Mouse (Mus musculus): ENCODE measurements at regions not wholly inside any gene's neighbourhood (a gene's known extent, or its start where the extent isn't known, plus 50 kb on each side); places are given as distances from the start of the nearest gene placed in this dataset.

DNA sequence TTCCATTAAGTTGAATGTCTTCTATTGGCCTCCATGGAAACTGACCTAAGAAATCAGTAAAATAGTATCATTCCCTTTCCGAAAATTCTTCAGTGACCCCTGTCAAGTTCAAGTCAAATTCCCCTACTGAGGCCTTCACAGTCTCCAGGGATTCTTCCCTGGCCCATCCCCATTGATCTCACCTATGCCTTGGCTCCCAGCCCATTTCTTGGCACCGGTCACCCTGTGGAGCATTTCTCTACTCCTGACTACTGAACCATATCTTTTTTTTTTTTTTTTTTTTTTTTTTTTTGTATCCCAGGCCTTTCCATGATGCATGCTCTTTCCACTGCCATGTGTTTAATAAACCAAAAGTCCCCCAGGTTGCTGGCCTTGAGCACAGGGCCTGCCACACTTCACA lies 124.8 kb upstream of the Zmiz1 start:
- H3K36me3 ChIP-seq (ENCODE audit: control insufficient read depth, insufficient read depth, low read length): no peaks in the 10 kb centered on the region
- DNase-seq (ENCODE audit: low spot score) (no peak), ATAC-seq (ENCODE audit: insufficient number of reproducible peaks, low FRiP score, low TSS enrichment, low read depth) (no peak)
- H3K4me3 ChIP-seq (ENCODE audit: low read depth, low read length): no peak overlapping the region
- peaks cover 14% of the 10 kb centered on the region for H3K4me1 ChIP-seq (ENCODE audit: control insufficient read depth, insufficient read depth, low read length)
- no peaks in the 10 kb centered on the region for H3K9me3 ChIP-seq (ENCODE audit: control insufficient read depth, low read length)
- H3K27me3 ChIP-seq (ENCODE audit: control insufficient read depth, insufficient read depth, low read length): no peaks in the 10 kb centered on the region
- WGBS: 96% methylated on average over 2 of the region's 2 CpGs
- H3K9ac ChIP-seq (ENCODE audit: low read length): no peak overlapping the region
- H3K4me2 ChIP-seq (ENCODE audit: low read depth, severe bottlenecking): no peak overlapping the region
- no peak overlapping the region for H3K27ac ChIP-seq (replicated peaks; ENCODE audit: low read depth, low read length)

DNA sequence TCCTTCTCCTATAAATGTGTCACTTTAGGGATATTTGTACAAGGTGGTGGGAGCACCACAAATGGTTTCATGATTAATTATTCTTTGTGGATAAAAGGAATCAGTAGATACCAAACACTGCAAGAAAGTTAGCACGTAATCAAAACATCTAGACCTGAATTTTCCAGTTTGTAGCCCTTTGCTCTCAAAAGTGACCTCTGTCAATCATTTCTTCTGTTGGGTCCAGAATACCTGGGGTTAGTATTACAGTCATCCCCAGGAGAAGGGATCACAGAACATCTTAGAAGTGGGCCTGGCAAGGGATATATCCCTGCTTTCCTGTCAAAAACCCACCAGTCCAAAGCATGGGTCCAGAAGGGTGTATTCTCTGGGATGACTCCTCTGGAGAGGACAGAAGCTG lies 122.1 kb upstream of the Zmiz1 start:
- H3K9me3 ChIP-seq (ENCODE audit: control insufficient read depth, low read length): no peaks in the 10 kb centered on the region
- no peak overlapping the region for H3K9ac ChIP-seq (ENCODE audit: low read length)
- no peaks in the 10 kb centered on the region for H3K27me3 ChIP-seq (ENCODE audit: control insufficient read depth, insufficient read depth, low read length)
- H3K36me3 ChIP-seq (ENCODE audit: control insufficient read depth, insufficient read depth, low read length): no peaks in the 10 kb centered on the region
- no peak overlapping the region for H3K27ac ChIP-seq (replicated peaks; ENCODE audit: low read depth, low read length)
- H3K4me2 ChIP-seq (ENCODE audit: low read depth, severe bottlenecking): no peak overlapping the region
- peaks cover 24% of the 10 kb centered on the region for H3K4me1 ChIP-seq (ENCODE audit: control insufficient read depth, insufficient read depth, low read length)
- no peak for DNase-seq (ENCODE audit: low spot score)
- no peak for ATAC-seq (ENCODE audit: insufficient number of reproducible peaks, low FRiP score, low TSS enrichment, low read depth)
- WGBS: 88% methylated on average over 1 of the region's 1 CpGs
- no peak overlapping the region for H3K4me3 ChIP-seq (ENCODE audit: low read depth, low read length)

DNA sequence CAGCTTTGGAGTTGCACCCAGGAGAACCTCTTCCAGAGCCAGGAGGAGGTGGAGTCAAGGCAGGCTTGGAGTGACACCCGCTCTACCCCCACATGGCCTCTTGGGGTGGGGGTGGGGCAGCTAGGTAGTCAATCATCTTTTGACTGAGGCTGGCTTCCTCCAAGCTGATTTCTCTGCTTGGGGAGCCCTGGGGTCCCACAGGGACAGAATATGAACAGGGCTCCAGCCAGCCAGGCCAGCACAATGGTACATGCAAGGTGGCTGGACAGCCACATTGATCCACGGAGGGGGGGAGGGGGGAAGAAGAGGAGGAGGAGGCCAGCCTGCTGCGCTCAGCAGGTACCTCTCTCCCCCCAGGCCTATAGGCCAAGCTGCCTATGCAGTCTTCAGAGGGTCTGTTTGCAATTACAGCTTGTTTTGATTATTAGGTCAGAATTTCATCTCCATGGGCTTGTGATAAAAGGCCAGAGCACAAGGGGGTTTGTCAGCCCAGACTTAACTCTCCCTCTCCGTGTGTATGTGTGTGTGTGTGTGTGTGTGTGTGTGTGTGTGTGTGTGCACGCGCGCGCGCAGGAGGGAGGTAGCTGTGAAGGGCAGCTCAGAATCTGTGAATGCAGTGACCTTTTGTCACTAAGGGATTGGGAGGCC lies 120.5 kb upstream of the Zmiz1 start:
- ATAC-seq (ENCODE audit: insufficient number of reproducible peaks, low FRiP score, low TSS enrichment, low read depth) (peak; percentile 69; the same call in 1 of the 2 replicates), DNase-seq (ENCODE audit: low spot score) (peak; percentile 54)
- WGBS: 33% methylated on average over 9 of the region's 9 CpGs
- Histone ChIP-seq H3K9ac (ENCODE audit: low read length) (no peak overlapping the region), H3K36me3 (ENCODE audit: control insufficient read depth, insufficient read depth, low read length) (no peaks in the 10 kb centered on the region), H3K4me3 (ENCODE audit: low read depth, low read length) (no peak overlapping the region), H3K4me2 (ENCODE audit: low read depth, severe bottlenecking) (no peak overlapping the region), H3K27ac (replicated peaks; ENCODE audit: low read depth, low read length) (0 out of 2 replicates have a peak overlapping the region, but pooled peaks have one; percentile 58), H3K9me3 (ENCODE audit: control insufficient read depth, low read length) (no peaks in the 10 kb centered on the region), H3K4me1 (ENCODE audit: control insufficient read depth, insufficient read depth, low read length) (peaks cover 32% of the 10 kb centered on the region), H3K27me3 (ENCODE audit: control insufficient read depth, insufficient read depth, low read length) (no peaks in the 10 kb centered on the region)

DNA sequence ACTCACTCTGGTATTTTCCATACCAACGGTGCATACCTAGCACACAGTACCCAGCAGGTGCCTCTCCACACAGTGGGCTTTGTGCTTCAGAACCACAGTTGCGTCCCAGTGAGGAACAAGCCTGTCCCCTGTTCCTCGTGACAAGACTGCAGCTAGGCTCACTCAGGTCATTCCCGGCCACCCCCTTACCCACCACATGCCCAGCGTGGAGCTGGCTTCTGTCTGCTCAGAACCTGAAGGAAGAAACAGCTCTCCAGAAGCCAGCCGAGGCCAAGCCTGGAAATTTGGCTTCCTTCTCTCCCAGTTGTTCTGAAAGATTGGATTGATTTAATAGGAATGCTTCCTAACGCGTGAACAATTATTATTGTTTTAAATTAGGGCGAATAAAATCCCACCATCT lies 118.1 kb upstream of the Zmiz1 start:
- Histone ChIP-seq H3K9ac (ENCODE audit: low read length) (no peak overlapping the region), H3K27me3 (ENCODE audit: control insufficient read depth, insufficient read depth, low read length) (no peaks in the 10 kb centered on the region), H3K4me3 (ENCODE audit: low read depth, low read length) (no peak overlapping the region), H3K4me2 (ENCODE audit: low read depth, severe bottlenecking) (no peak overlapping the region), H3K27ac (replicated peaks; ENCODE audit: low read depth, low read length) (no peak overlapping the region), H3K9me3 (ENCODE audit: control insufficient read depth, low read length) (no peaks in the 10 kb centered on the region), H3K36me3 (ENCODE audit: control insufficient read depth, insufficient read depth, low read length) (no peaks in the 10 kb centered on the region), H3K4me1 (ENCODE audit: control insufficient read depth, insufficient read depth, low read length) (peaks cover 39% of the 10 kb centered on the region)
- 86% methylated on average over 9 of the region's 9 CpGs for WGBS
- no peak for DNase-seq (ENCODE audit: low spot score)
- no peak for ATAC-seq (ENCODE audit: insufficient number of reproducible peaks, low FRiP score, low TSS enrichment, low read depth)

DNA sequence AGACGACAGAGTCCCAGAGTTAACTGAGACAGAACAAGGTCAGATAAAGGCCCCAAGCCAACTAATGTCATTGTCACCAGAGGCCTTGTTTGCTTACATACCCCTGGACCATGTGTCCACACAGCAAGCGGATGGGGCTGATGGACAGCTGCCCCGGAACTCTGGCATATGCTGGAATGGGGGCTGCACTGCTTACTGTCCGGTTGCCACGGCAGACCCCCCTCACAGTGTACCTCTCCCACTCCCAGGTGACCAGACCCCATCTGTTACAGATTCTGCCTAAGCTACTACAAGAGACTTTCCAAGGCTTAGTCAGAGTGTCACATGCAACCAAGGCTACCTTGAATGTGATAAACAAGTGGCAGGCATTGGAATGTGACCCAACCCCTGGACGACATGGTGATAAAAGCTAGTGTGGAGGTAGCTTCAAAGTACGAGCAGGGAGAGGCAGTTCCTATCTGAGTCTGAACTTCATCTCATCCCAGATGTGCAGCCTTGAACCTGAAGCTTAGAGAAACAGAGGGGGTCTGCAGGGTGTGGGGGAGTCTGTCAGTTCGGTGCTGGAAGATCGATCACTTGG lies 117.0 kb upstream of the Zmiz1 start:
- peaks cover 39% of the 10 kb centered on the region for H3K4me1 ChIP-seq (ENCODE audit: control insufficient read depth, insufficient read depth, low read length)
- H3K27me3 ChIP-seq (ENCODE audit: control insufficient read depth, insufficient read depth, low read length): no peaks in the 10 kb centered on the region
- no peak overlapping the region for H3K9ac ChIP-seq (ENCODE audit: low read length)
- no peak overlapping the region for H3K4me2 ChIP-seq (ENCODE audit: low read depth, severe bottlenecking)
- no peak overlapping the region for H3K4me3 ChIP-seq (ENCODE audit: low read depth, low read length)
- DNase-seq (ENCODE audit: low spot score) (no peak), ATAC-seq (ENCODE audit: insufficient number of reproducible peaks, low FRiP score, low TSS enrichment, low read depth) (no peak)
- no peaks in the 10 kb centered on the region for H3K36me3 ChIP-seq (ENCODE audit: control insufficient read depth, insufficient read depth, low read length)
- WGBS: 58% methylated on average over 9 of the region's 9 CpGs
- no peaks in the 10 kb centered on the region for H3K9me3 ChIP-seq (ENCODE audit: control insufficient read depth, low read length)
- no peak overlapping the region for H3K27ac ChIP-seq (replicated peaks; ENCODE audit: low read depth, low read length)

DNA sequence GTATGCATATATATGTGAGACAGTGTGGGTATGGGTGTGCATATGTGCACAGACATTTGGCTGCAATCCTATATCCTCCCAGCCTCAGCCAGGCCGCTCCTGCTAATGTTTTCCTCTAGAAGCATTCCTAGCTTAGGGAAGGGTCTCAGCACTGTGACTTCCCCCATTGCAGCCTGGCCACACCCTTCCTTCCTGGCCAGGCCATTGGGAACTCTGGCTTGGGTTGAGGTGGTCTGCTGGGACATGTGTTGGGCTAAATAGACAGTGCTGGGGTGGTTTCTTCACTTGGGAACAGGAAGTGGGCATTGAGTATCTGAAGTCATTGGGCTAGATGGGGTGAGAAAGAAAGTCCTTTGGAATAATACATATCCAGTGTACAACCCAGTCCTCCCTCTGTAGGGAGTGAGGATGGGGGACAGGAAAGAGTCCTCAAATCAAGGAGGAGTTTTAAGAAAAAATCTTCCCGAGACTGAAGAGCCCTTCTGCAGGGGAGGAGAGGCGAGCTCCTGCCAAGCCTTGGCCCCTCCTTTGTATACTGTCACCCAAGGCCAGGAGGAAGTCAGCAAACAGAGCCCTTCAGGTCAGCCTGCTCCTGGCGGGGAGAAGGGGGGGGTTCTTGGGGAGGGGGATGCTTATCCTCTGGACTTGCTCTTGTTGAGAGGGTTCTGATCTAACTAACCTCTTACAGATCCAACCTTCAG lies 116.0 kb upstream of the Zmiz1 start:
- DNase-seq (ENCODE audit: low spot score): no peak

DNA sequence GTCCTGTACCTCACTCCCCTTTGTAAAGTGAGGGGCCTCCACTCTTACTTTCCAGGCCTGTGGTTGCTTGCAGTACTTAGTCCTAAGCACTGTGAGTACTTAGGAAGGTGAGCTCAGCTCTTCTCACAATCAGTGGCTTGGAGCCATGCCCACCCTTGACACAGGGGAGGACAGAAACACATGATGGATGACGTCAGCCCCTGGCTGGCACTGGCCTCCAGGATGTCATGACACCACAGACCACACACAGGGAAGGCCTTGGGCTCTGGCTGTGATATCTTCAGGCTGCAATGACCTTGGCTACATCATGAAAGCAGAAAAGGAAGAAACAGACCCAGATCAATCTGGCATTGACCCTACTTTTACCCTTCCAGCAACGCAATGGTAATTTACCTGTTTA lies 113.0 kb upstream of the Zmiz1 start:
- DNase-seq (ENCODE audit: low spot score): no peak
- Histone ChIP-seq H3K9ac (ENCODE audit: low read length) (no peak overlapping the region), H3K36me3 (ENCODE audit: control insufficient read depth, insufficient read depth, low read length) (no peaks in the 10 kb centered on the region), H3K4me2 (ENCODE audit: low read depth, severe bottlenecking) (no peak overlapping the region), H3K9me3 (ENCODE audit: control insufficient read depth, low read length) (no peaks in the 10 kb centered on the region), H3K4me1 (ENCODE audit: control insufficient read depth, insufficient read depth, low read length) (peaks cover 26% of the 10 kb centered on the region), H3K27me3 (ENCODE audit: control insufficient read depth, insufficient read depth, low read length) (no peaks in the 10 kb centered on the region), H3K27ac (replicated peaks; ENCODE audit: low read depth, low read length) (no peak overlapping the region), H3K4me3 (ENCODE audit: low read depth, low read length) (no peak overlapping the region)
- WGBS: 51% methylated on average over 2 of the region's 2 CpGs
- no peak for ATAC-seq (ENCODE audit: insufficient number of reproducible peaks, low FRiP score, low TSS enrichment, low read depth)

More for the DNA sequence above, 116.0 kb upstream of the Zmiz1 start:
- Histone ChIP-seq H3K36me3 (ENCODE audit: control insufficient read depth, insufficient read depth, low read length) (no peaks in the 10 kb centered on the region), H3K4me3 (ENCODE audit: low read depth, low read length) (no peak overlapping the region), H3K27ac (replicated peaks; ENCODE audit: low read depth, low read length) (peak overlapping the region; percentile 59), H3K4me2 (ENCODE audit: low read depth, severe bottlenecking) (no peak overlapping the region), H3K27me3 (ENCODE audit: control insufficient read depth, insufficient read depth, low read length) (no peaks in the 10 kb centered on the region), H3K9me3 (ENCODE audit: control insufficient read depth, low read length) (no peaks in the 10 kb centered on the region), H3K9ac (ENCODE audit: low read length) (no peak overlapping the region), H3K4me1 (ENCODE audit: control insufficient read depth, insufficient read depth, low read length) (peaks cover 36% of the 10 kb centered on the region)
- WGBS: 53% methylated on average over 4 of the region's 4 CpGs
- ATAC-seq (ENCODE audit: insufficient number of reproducible peaks, low FRiP score, low TSS enrichment, low read depth): no peak

DNA sequence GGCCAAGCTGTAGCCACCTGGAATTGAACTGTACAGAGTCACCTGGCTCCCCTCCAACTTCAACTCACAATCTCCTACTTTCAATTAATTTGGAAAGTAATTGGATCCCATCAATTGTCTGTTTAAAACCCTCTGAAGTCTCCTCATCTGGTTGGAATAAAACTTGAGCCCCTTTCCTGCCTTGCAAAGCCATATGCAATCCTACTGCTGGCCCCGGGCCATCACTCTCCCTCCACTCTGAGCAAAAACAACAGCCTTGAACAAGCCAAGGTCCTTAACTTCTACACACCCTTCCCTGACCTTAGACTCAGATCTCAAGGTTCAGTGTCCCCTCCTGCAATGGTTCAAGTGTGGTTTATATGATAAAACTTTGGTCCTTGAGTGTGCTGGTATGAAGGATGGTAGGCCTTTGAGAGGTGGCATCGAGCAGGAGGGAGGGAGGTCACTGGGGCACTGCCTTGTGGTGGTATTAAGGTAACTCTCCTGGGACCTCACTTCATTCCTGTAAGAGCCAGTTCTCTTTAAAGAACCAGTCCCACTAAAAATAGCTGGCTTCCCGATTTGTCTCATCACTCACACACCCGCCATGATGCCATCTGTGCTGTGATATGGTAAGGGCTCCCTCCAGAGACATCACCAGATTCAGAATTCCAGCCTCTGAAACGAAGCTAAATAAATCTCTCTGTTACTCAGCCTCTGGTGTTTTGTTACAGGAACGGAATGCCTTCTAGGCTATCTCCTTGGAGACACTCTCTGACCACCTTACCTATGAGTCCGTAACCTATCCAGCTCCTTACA lies 112.0 kb upstream of the Zmiz1 start:
- H3K27ac ChIP-seq (replicated peaks; ENCODE audit: low read depth, low read length): no peak overlapping the region
- 72% methylated on average over 7 of the region's 7 CpGs for WGBS
- no peak for DNase-seq (ENCODE audit: low spot score)
- H3K9ac ChIP-seq (ENCODE audit: low read length): no peak overlapping the region
- no peaks in the 10 kb centered on the region for H3K36me3 ChIP-seq (ENCODE audit: control insufficient read depth, insufficient read depth, low read length)
- H3K4me3 ChIP-seq (ENCODE audit: low read depth, low read length): no peak overlapping the region
- H3K27me3 ChIP-seq (ENCODE audit: control insufficient read depth, insufficient read depth, low read length): no peaks in the 10 kb centered on the region
- no peaks in the 10 kb centered on the region for H3K9me3 ChIP-seq (ENCODE audit: control insufficient read depth, low read length)
- ATAC-seq (ENCODE audit: insufficient number of reproducible peaks, low FRiP score, low TSS enrichment, low read depth): no peak
- no peak overlapping the region for H3K4me2 ChIP-seq (ENCODE audit: low read depth, severe bottlenecking)
- peaks cover 19% of the 10 kb centered on the region for H3K4me1 ChIP-seq (ENCODE audit: control insufficient read depth, insufficient read depth, low read length)
